Mouse (Mus musculus): Measurements from ENCODE around the gene 1700122O11Rik. TPM values are rescaled to one million over a fixed set of nuclear protein-coding genes. Genes with fewer than 3 reads are reported as not detected.

Gene 1700122O11Rik
- polyA plus RNA-seq, 1 experiment from 2014 or later = not detected

Other genes with a start within 250 kb of the 1700122O11Rik start
- 32.1 and 44.7 TPM in 2 replicates for gene Mdfi, start 203.6 kb downstream of the 1700122O11Rik start, polyA plus RNA-seq (2016; fragmentation: Nextera tagmentation; extraction: Ambion mirVana)
- gene Foxp4, start 113.6 kb downstream of the 1700122O11Rik start, polyA plus RNA-seq (2016; fragmentation: Nextera tagmentation; extraction: Ambion mirVana) = 35.1 and 41.5 TPM in 2 replicates
- gene 1700067P10Rik, start 51.0 kb upstream of the 1700122O11Rik start, polyA plus RNA-seq (2016; fragmentation: Nextera tagmentation; extraction: Ambion mirVana) = not detected in 2 replicates
- not detected in 2 replicates for gene 9830107B12Rik, start 108.0 kb upstream of the 1700122O11Rik start, polyA plus RNA-seq (2016; fragmentation: Nextera tagmentation; extraction: Ambion mirVana)
- not detected in 2 replicates for gene A530064D06Rik, start 129.0 kb upstream of the 1700122O11Rik start, polyA plus RNA-seq (2016; fragmentation: Nextera tagmentation; extraction: Ambion mirVana)
- gene Trem1, start 194.5 kb upstream of the 1700122O11Rik start, polyA plus RNA-seq (2016; fragmentation: Nextera tagmentation; extraction: Ambion mirVana) = 0.13 TPM in 1 of 2 replicates, not detected in the other
- not detected in 2 replicates for gene Trem3, start 209.5 kb upstream of the 1700122O11Rik start, polyA plus RNA-seq (2016; fragmentation: Nextera tagmentation; extraction: Ambion mirVana)
- gene Treml4, start 226.0 kb upstream of the 1700122O11Rik start, polyA plus RNA-seq (2016; fragmentation: Nextera tagmentation; extraction: Ambion mirVana) = not detected in 2 replicates

Measured in limb, embryonic 12.5 days (tissue).